Mouse (Mus musculus) liver, embryonic 11.5 days (tissue): ENCODE measurements around the gene Plk5. TPM values are rescaled to one million over a fixed set of nuclear protein-coding genes. Genes with fewer than 3 reads are reported as not detected.

Experiments
- ATAC-seq: fragments of 200-750 bp; cut with Nextera tagmentation; replicated peaks from 2 replicates; pipeline ENCODE4 v1.8.0; 2017; ENCODE audit warnings: moderate number of reproducible peaks, mild to moderate bottlenecking, moderate TSS enrichment, moderate library complexity; ENCODE audit not compliant: low FRiP score
- DNase-seq: peaks from one replicate; pipeline ENCODE4 v3.0.0-alpha.2; 2017; ENCODE audit warnings: low spot score
- H3K27ac ChIP-seq: fragments of 300-500 bp; sonication (generic); 2 replicates; pipeline ENCODE4 v1.5.1; 2014; ENCODE audit warnings: mild to moderate bottlenecking, low read depth, low read length, control low read depth
- H3K27me3 ChIP-seq: fragments of 300-500 bp; sonication (generic); replicated peaks from 2 replicates; pipeline ENCODE4 v1.6.1; 2014; ENCODE audit warnings: low read length, mixed read lengths; ENCODE audit not compliant: control insufficient read depth, insufficient read depth
- H3K36me3 ChIP-seq: fragments of 300-500 bp; sonication (generic); 2 replicates; pipeline ENCODE4 v1.6.1; 2014; ENCODE audit warnings: mild to moderate bottlenecking, low read length, moderate library complexity, mixed read lengths; ENCODE audit not compliant: control insufficient read depth, insufficient read depth
- H3K4me1 ChIP-seq: fragments of 300-500 bp; sonication (generic); replicated peaks from 2 replicates; pipeline ENCODE4 v1.6.1; 2014; ENCODE audit warnings: low read length, mixed read lengths; ENCODE audit not compliant: control insufficient read depth, insufficient read depth
- H3K4me2 ChIP-seq: fragments of 300-500 bp; sonication (generic); 2 replicates; pipeline ENCODE4 v1.6.1; 2014; ENCODE audit warnings: mild to moderate bottlenecking, control low read depth, moderate library complexity
- H3K4me3 ChIP-seq: fragments of 300-500 bp; sonication (generic); 2 replicates; pipeline ENCODE4 v1.5.1; 2014; ENCODE audit warnings: low read depth, low read length, control low read depth
- H3K9ac ChIP-seq: fragments of 300-500 bp; sonication (generic); 2 replicates; pipeline ENCODE4 v1.6.1; 2014; ENCODE audit warnings: low read depth, low read length, control low read depth
- H3K9me3 ChIP-seq: fragments of 300-500 bp; sonication (generic); 2 replicates; pipeline ENCODE4 v1.6.1; 2016; ENCODE audit warnings: low read length, inconsistent platforms, mixed read lengths; ENCODE audit not compliant: control insufficient read depth
- WGBS: fragments of 180-500 bp; shearing (Covaris S2); extraction: QIAGEN DNeasy Blood & Tissue Kit; methylation state at CpG from one replicate; pipeline ENCODE4 v1.1.7; 2014; 5-methylcytosine and 5-hydroxymethylcytosine counted together
- polyA plus RNA-seq: library from polyadenylated mRNA; unstranded; fragments of >200 nt; fragmentation: Nextera tagmentation; extraction: Ambion mirVana; gene quantifications from 2 replicates; pipeline ENCODE4 v1.2.1, GENCODE M21; 2014

Plk5 gene
- polyA plus RNA-seq, 1 experiment from 2014 or later = 0.25 TPM

DNA sequence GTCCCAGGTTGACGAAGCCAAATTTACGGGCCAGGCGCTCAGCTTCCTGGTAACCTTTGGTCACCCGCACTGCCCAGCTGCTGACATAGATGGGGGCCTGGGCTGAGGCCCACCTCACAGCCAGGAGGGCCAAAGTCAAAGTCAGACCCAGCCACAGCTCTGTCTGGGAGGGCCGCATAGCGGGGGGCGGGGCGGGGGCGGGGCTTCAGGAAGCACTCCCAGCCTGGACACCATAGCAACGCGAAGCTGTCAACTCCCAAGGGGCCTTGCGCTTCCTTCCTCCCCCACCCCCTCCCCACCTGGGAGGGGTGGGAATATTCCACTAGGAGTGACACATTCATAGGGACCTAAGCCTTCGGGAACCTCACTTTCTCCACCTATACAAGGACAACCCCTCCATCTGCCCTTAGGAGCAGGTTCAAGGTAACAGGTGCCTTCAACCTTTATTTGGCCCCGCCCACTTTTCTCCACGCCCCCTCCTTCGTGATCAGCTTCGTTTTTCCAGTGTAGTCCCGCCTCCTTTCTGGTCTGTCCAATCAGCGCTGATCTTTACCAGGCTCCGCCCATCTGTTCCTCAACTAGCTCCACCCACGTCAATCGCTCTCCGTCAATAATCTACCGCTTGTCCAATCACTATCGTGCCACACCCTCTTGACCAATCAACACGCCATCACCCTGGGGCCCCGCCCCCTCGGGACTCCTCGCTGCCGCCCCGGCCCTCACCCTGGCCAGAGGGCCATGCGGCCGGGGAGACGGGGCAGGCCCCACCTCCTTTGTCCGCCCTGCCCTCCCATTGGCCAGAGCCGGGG is 26.8 kb upstream of the Plk5 start, which contains the start of the genes Pcsk4 and Reep6:
Gene Pcsk4, minus strand, starts transcription at position 226 of the 809 bp plus-strand sequence.
Gene Reep6, plus strand, starts transcription at position 681 of the 809 bp plus-strand sequence.
- Histone ChIP-seq H3K27me3 (no peaks in the 10 kb centered on the region; the same call in none of the 2 replicates), H3K36me3 (0 out of 2 replicates have a peak, but pooled peaks cover 4% of the 10 kb centered on the region), H3K9me3 (no peaks in the 10 kb centered on the region), H3K9ac (peak within 1 kb of the TSS; percentile 81), H3K4me3 (peak within 1 kb of the TSS; percentile 72), H3K27ac (peak within 1 kb of the TSS; percentile 95), H3K4me2 (peak within 1 kb of the TSS; percentile 99), H3K4me1 (peaks cover 52% of the 10 kb centered on the region)
- ATAC-seq (peak; percentile 89), DNase-seq (peak; percentile 98)
- WGBS = 4% methylated on average over 36 of the region's 36 CpGs

DNA sequence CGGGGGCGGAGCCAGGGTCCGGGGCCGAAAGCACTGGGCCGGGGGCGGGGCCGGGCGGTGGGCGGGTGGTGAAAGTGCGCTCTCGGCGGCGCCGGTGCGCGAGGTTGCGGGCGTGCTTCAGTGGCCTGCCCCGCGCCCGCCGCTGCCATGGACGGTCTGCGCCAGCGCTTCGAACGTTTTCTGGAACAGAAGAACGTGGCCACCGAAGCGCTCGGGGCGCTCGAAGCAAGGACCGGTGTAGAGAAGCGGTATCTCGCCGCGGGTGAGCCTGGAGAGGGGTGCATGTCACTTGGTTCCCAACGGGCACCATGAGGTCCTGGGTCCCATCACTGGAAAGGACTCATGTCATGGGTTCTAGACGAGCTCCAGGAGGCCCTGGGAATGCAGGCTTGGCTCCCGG is 26.2 kb upstream of the Plk5 start:
- Histone ChIP-seq H3K4me3 (peak overlapping the region; percentile 72), H3K27me3 (no peaks in the 10 kb centered on the region; the same call in none of the 2 replicates), H3K27ac (peak overlapping the region; percentile 95), H3K4me1 (peaks cover 46% of the 10 kb centered on the region), H3K4me2 (peak overlapping the region; percentile 99), H3K9me3 (no peaks in the 10 kb centered on the region), H3K9ac (peak overlapping the region; percentile 81), H3K36me3 (0 out of 2 replicates have a peak, but pooled peaks cover 7% of the 10 kb centered on the region)
- ATAC-seq = no peak
- no peak for DNase-seq
- 1% methylated on average over 40 of the region's 41 CpGs for WGBS

DNA sequence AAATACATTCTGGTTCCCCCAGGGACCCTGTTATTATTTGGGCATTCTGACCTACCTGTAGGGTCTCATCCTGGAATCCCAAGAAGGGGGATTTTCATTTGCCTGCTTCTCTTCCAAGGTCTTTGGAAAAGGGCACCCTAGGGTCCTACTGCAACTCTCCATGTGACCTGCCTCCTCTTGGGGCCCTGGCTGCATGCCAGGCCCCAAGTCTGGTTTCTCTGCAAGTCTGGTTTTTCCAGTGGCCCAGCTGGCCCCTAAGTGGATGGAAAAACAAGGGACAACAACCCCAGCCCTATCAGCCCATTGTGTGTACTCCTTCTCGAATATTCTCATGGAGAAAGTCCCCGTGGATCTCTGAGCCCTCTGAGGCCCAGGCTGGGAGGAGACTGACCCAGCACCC is 25.4 kb upstream of the Plk5 start:
- Histone ChIP-seq H3K36me3 (peaks cover 12% of the 10 kb centered on the region; the same call in 1 of the 2 replicates), H3K27ac (peak overlapping the region; percentile 95), H3K4me3 (peak overlapping the region; percentile 72), H3K27me3 (peaks cover under 1% of the 10 kb centered on the region), H3K4me1 (peaks cover 43% of the 10 kb centered on the region), H3K9me3 (no peaks in the 10 kb centered on the region), H3K9ac (peak overlapping the region; percentile 81), H3K4me2 (peak overlapping the region; percentile 99)
- WGBS = 75% methylated on average over 2 of the region's 2 CpGs
- ATAC-seq = no peak
- no peak for DNase-seq

DNA sequence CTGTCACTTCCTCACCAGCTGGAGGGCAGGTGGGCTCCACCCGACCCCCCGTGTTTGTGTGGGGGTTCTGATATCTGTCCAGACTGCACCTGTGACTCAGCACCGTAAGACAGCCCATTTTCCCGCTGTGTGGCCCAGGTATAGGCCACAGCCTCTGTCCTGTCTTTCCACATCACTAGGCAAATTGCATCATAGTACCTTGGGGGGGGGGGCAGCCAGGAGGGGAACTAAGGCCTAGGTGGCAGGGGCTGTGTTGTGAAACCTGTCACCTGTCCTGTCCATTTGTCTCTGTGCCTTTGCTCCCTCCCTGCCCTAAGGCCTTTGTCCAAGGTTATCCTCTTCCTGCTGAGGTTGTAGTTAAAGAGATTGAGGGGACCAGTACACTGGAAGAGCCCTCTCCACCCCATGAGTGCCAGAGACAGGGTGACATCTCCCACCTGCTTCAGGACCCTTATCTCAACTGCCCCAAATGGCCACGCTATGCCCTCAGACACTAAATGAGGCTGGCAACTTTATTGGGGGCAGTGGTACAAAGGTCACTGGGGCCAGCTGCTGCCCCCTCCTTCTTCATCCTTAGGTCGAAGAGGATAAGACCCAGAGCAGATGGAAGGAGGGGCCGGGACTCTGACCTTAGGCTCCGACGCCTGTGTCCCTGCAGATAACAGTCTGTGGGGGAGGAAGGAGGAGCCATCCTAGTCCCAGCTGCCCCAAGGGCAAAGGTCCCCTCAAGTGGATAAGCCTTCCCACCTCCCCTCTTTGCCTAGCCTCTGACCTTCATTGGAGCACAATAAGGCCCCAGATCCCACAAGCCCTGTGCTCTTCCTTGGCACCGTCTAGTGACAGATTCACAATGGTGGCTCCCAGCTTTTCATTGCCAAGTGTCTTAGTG is 24.4 kb upstream of the Plk5 start:
- Histone ChIP-seq H3K27ac (peak overlapping the region; percentile 95), H3K9me3 (no peaks in the 10 kb centered on the region), H3K27me3 (peaks cover 4% of the 10 kb centered on the region), H3K4me3 (peak overlapping the region; percentile 72), H3K4me2 (peak overlapping the region; percentile 99), H3K9ac (peak overlapping the region; percentile 81), H3K36me3 (peaks cover 15% of the 10 kb centered on the region; the same call in 1 of the 2 replicates), H3K4me1 (peaks cover 43% of the 10 kb centered on the region)
- ATAC-seq = peak; percentile 70
- no peak for DNase-seq
- 27% methylated on average over 10 of the region's 10 CpGs for WGBS

DNA sequence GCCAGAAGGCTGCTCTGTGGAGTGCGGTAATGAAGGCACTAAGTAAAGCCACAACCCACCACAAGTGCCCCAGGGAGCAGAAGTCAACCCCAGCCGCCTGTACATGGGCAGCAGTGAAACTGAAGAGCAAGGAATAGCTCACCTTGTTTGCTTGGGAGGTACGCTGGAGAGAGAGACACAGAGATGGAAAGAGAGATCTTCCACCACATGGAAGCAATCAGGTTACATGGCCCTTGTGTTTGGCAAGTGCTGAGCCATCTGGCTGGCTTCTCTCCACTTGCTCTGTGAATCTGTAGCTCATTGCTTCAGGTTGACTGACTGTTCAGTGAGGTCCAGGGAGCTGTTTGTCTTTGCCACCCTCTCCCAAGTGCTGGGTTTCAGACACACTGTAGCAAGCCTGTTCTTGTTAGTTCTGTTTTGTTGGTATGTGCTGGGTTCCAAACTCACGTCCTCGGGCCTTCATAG is 23.7 kb upstream of the Plk5 start:
- WGBS = 69% methylated on average over 5 of the region's 5 CpGs
- ATAC-seq (no peak), DNase-seq (no peak)
- Histone ChIP-seq H3K36me3 (peaks cover 15% of the 10 kb centered on the region; the same call in 1 of the 2 replicates), H3K4me1 (peaks cover 43% of the 10 kb centered on the region), H3K4me2 (peak overlapping the region; percentile 99), H3K9ac (peak overlapping the region; percentile 81), H3K4me3 (peak overlapping the region; percentile 25; the same call in 1 of the 2 replicates), H3K9me3 (no peaks in the 10 kb centered on the region), H3K27me3 (peaks cover 4% of the 10 kb centered on the region), H3K27ac (peak overlapping the region; percentile 95)

DNA sequence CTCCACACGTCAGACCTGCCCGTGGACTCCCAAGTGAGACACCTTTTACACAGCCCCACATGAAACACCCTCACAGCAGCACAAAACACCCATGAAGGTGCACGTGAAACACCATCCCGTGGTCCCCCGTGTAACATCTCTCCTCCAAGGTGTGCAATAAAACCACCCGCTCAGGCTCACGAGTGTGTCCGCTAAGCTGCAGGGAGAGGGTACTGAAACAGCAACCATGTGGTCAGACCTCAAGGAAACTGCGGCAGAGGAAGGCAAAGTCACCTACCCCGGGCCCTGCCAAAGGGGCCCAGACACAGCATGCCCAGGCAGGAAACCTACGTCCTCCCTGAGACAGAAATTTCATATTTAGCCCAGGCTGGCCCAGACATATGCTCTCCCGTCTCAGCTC is 20.0 kb upstream of the Plk5 start:
- WGBS = 82% methylated on average over 12 of the region's 12 CpGs
- ATAC-seq (no peak), DNase-seq (no peak)
- peaks cover 15% of the 10 kb centered on the region; the same call in 1 of the 2 replicates for H3K36me3 ChIP-seq
- H3K4me1 ChIP-seq = peaks cover 36% of the 10 kb centered on the region
- no peak overlapping the region for H3K9ac ChIP-seq
- H3K4me3 ChIP-seq = no peak overlapping the region
- H3K27me3 ChIP-seq = peaks cover 14% of the 10 kb centered on the region
- H3K9me3 ChIP-seq = no peaks in the 10 kb centered on the region
- H3K4me2 ChIP-seq = no peak overlapping the region
- H3K27ac ChIP-seq = peak overlapping the region; percentile 16; the same call in 1 of the 2 replicates

DNA sequence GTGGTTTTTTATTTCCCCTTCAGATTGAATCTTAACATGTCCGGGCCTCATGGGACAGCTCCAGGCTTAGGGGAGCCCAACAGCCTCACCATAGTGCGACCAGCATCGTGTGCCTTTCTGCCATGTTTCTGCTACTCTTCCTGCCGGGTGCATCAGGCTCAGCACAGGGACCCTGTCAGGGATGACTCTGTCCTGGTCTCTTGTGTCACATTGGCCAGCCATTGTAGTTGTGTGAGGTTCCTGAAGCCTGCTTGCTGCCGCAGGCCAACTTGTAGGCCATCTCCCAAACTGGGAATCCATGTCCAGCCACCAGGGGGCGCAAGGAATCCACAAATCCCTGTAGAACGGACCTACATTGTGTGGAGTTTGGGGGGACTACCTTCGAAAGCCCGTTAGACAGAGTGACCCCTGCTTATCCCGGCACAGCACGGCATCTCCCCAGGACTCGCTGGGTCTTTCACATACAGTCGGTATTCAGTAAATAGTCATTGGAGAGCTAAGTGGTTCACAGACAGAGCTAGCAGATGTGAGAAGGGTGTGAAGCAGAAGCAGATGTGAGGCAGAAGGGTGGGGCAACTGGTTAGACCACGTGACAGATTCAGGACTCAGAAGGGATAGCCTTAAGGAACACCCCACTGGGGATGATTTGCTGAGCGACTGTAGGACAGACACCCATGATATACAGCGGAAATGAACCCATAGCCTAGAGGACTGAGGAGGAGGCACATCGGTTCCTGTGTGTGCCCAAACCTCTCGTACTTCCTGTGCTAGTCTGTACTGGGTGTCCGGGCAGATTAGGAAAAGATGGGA is 16.1 kb upstream of the Plk5 start:
- Histone ChIP-seq H3K27me3 (peaks cover 46% of the 10 kb centered on the region), H3K4me2 (peak overlapping the region; percentile 38), H3K9me3 (no peaks in the 10 kb centered on the region), H3K4me1 (peaks cover 43% of the 10 kb centered on the region), H3K27ac (no peak overlapping the region), H3K36me3 (peaks cover 9% of the 10 kb centered on the region; the same call in 1 of the 2 replicates), H3K9ac (0 out of 2 replicates have a peak overlapping the region, but pooled peaks have one; percentile 8), H3K4me3 (peak overlapping the region; percentile 14; the same call in 1 of the 2 replicates)
- DNase-seq (peak; percentile 86), ATAC-seq (no peak)
- WGBS = 20% methylated on average over 19 of the region's 19 CpGs
